Mouse (Mus musculus) heart, embryonic 16.5 days (tissue): Measurements from ENCODE around the gene Fn1. TPM values are rescaled to one million over a fixed set of nuclear protein-coding genes. Genes with fewer than 3 reads are reported as not detected.

Source experiments
- ATAC-seq: fragments of 200-750 bp; cut with Nextera tagmentation; replicated peaks from 2 replicates; pipeline ENCODE4 v1.8.0; 2017; ENCODE audit warnings: moderate number of reproducible peaks; ENCODE audit not compliant: insufficient read depth, low FRiP score; ENCODE audit errors: extremely low read depth
- H3K27ac ChIP-seq: fragments of 300-500 bp; sonication (generic); 2 replicates; pipeline ENCODE4 v1.5.1; 2014; ENCODE audit warnings: mild to moderate bottlenecking, low read length, control low read depth, moderate library complexity
- H3K27me3 ChIP-seq: fragments of 300-500 bp; sonication (generic); 2 replicates; pipeline ENCODE4 v1.6.1; 2014; ENCODE audit warnings: low read length, mixed read lengths; ENCODE audit not compliant: control insufficient read depth, insufficient read depth
- H3K36me3 ChIP-seq: fragments of 300-500 bp; sonication (generic); 2 replicates; pipeline ENCODE4 v1.6.1; 2014; ENCODE audit not compliant: control insufficient read depth, insufficient read depth
- H3K4me1 ChIP-seq: fragments of 300-500 bp; sonication (generic); 2 replicates; pipeline ENCODE4 v1.6.1; 2014; ENCODE audit warnings: low read length, mixed read lengths; ENCODE audit not compliant: control insufficient read depth, insufficient read depth
- H3K4me2 ChIP-seq: fragments of 300-500 bp; sonication (generic); 2 replicates; pipeline ENCODE4 v1.6.1; 2014; ENCODE audit warnings: low read depth, mild to moderate bottlenecking, control low read depth, low read length
- H3K4me3 ChIP-seq: fragments of 300-500 bp; sonication (generic); 2 replicates; pipeline ENCODE4 v1.5.1; 2014; ENCODE audit warnings: mild to moderate bottlenecking, control low read depth, low read length
- H3K9ac ChIP-seq: fragments of 300-500 bp; sonication (generic); 2 replicates; pipeline ENCODE4 v1.6.1; 2014; ENCODE audit warnings: low read length, control low read depth
- H3K9me3 ChIP-seq: fragments of 300-500 bp; sonication (generic); replicated peaks from 2 replicates; pipeline ENCODE4 v1.6.1; 2016; ENCODE audit warnings: low read length; ENCODE audit not compliant: control insufficient read depth
- WGBS: fragments of 180-500 bp; shearing (Covaris S2); extraction: QIAGEN DNeasy Blood & Tissue Kit; methylation state at CpG from one replicate; pipeline ENCODE4 v1.1.7; 2014; 5-methylcytosine and 5-hydroxymethylcytosine counted together
- polyA plus RNA-seq: library from polyadenylated mRNA; unstranded; fragments of >200 nt; fragmentation: Nextera tagmentation; extraction: Ambion mirVana; gene quantifications from 2 replicates; pipeline ENCODE4 v1.2.1, GENCODE M21; 2015

Fn1 gene
- polyA plus RNA-seq, 1 experiment from 2014 or later: 158 TPM

GRCm38 (mm10) chr1:71575987-71576386 is 77.0 kb downstream of the Fn1 start:
- peaks cover 65% of the 10 kb centered on the region for H3K36me3 ChIP-seq
- no peaks in the 10 kb centered on the region for H3K9me3 ChIP-seq
- H3K9ac ChIP-seq: no peak overlapping the region
- H3K4me1 ChIP-seq: no peaks in the 10 kb centered on the region
- H3K27ac ChIP-seq: no peak overlapping the region
- WGBS: 85% methylated on average over 7 of the region's 7 CpGs
- no peak for ATAC-seq
- no peak overlapping the region for H3K4me3 ChIP-seq
- H3K27me3 ChIP-seq: no peaks in the 10 kb centered on the region
- H3K4me2 ChIP-seq: no peak overlapping the region

GRCm38 (mm10) chr1:71570116-71570515 is 82.9 kb downstream of the Fn1 start:
- peaks cover 72% of the 10 kb centered on the region for H3K36me3 ChIP-seq
- H3K4me3 ChIP-seq: no peak overlapping the region
- no peak overlapping the region for H3K27ac ChIP-seq
- ATAC-seq: no peak
- no peaks in the 10 kb centered on the region for H3K4me1 ChIP-seq
- no peaks in the 10 kb centered on the region for H3K9me3 ChIP-seq
- 87% methylated on average over 4 of the region's 4 CpGs for WGBS
- no peak overlapping the region for H3K9ac ChIP-seq
- H3K4me2 ChIP-seq: no peak overlapping the region
- no peaks in the 10 kb centered on the region for H3K27me3 ChIP-seq

- Histone ChIP-seq H3K9ac (no peak overlapping the region), H3K4me3 (no peak overlapping the region), H3K27me3 (no peaks in the 10 kb centered on the region), H3K9me3 (no peaks in the 10 kb centered on the region), H3K4me1 (no peaks in the 10 kb centered on the region), H3K36me3 (peaks cover 77% of the 10 kb centered on the region), H3K27ac (no peak overlapping the region), H3K4me2 (no peak overlapping the region)
- 62% methylated on average over 16 of the region's 16 CpGs for WGBS
- ATAC-seq: no peak
Observed at GRCm38 (mm10) chr1:71567884-71568605, 85.0 kb downstream of the Fn1 start.

- Histone ChIP-seq H3K4me3 (no peak overlapping the region), H3K4me2 (no peak overlapping the region), H3K27me3 (no peaks in the 10 kb centered on the region), H3K4me1 (no peaks in the 10 kb centered on the region), H3K36me3 (peaks cover 71% of the 10 kb centered on the region), H3K27ac (no peak overlapping the region), H3K9me3 (peaks cover 3% of the 10 kb centered on the region; the same call in 1 of the 2 replicates), H3K9ac (no peak overlapping the region)
- WGBS: 89% methylated on average over 7 of the region's 7 CpGs
- no peak for ATAC-seq
Observed at GRCm38 (mm10) chr1:71564291-71564690, 88.7 kb downstream of the Fn1 start.

GRCm38 (mm10) chr1:71560626-71561025 is 92.4 kb downstream of the Fn1 start:
- ATAC-seq: no peak
- peaks cover 3% of the 10 kb centered on the region; the same call in 1 of the 2 replicates for H3K9me3 ChIP-seq
- no peaks in the 10 kb centered on the region for H3K27me3 ChIP-seq
- H3K36me3 ChIP-seq: peaks cover 45% of the 10 kb centered on the region
- H3K27ac ChIP-seq: no peak overlapping the region
- peaks cover 11% of the 10 kb centered on the region for H3K4me1 ChIP-seq
- H3K9ac ChIP-seq: no peak overlapping the region
- WGBS: 95% methylated on average over 4 of the region's 4 CpGs
- H3K4me2 ChIP-seq: no peak overlapping the region
- no peak overlapping the region for H3K4me3 ChIP-seq

GRCm38 (mm10) chr1:71556688-71557612 is 96.0 kb downstream of the Fn1 start, which contains the start of gene Atic:
Atic (plus strand) TSS chr1:71557150.
- peaks cover 3% of the 10 kb centered on the region; the same call in 1 of the 2 replicates for H3K9me3 ChIP-seq
- peak within 1 kb of the TSS; percentile 91 for H3K9ac ChIP-seq
- H3K27ac ChIP-seq: peak within 1 kb of the TSS; percentile 87
- peak within 1 kb of the TSS; percentile 88 for H3K4me3 ChIP-seq
- peaks cover 11% of the 10 kb centered on the region for H3K4me1 ChIP-seq
- peak; percentile 100 for ATAC-seq
- no peaks in the 10 kb centered on the region for H3K27me3 ChIP-seq
- H3K36me3 ChIP-seq: peaks cover 24% of the 10 kb centered on the region
- WGBS: under 1% methylated on average over 55 of the region's 55 CpGs
- peak within 1 kb of the TSS; percentile 90 for H3K4me2 ChIP-seq

GRCm38 (mm10) chr1:71550626-71551195 is 102.3 kb downstream of the Fn1 start:
- no peak for ATAC-seq
- no peaks in the 10 kb centered on the region for H3K4me1 ChIP-seq
- 68% methylated on average over 10 of the region's 10 CpGs for WGBS
- H3K27me3 ChIP-seq: no peaks in the 10 kb centered on the region
- H3K4me2 ChIP-seq: no peak overlapping the region
- no peak overlapping the region for H3K27ac ChIP-seq
- no peak overlapping the region for H3K9ac ChIP-seq
- no peaks in the 10 kb centered on the region for H3K9me3 ChIP-seq
- H3K36me3 ChIP-seq: no peaks in the 10 kb centered on the region
- no peak overlapping the region for H3K4me3 ChIP-seq

GRCm38 (mm10) chr1:71540437-71540836 is 112.6 kb downstream of the Fn1 start:
- ATAC-seq: no peak
- 73% methylated on average over 3 of the region's 3 CpGs for WGBS
- H3K4me2 ChIP-seq: no peak overlapping the region
- H3K9ac ChIP-seq: no peak overlapping the region
- H3K36me3 ChIP-seq: no peaks in the 10 kb centered on the region
- H3K4me1 ChIP-seq: no peaks in the 10 kb centered on the region
- H3K9me3 ChIP-seq: 0 out of 2 replicates have a peak, but pooled peaks cover 2% of the 10 kb centered on the region
- H3K27ac ChIP-seq: no peak overlapping the region
- no peaks in the 10 kb centered on the region for H3K27me3 ChIP-seq
- no peak overlapping the region for H3K4me3 ChIP-seq
